Mouse (Mus musculus) testis, adult 2 months (tissue): ENCODE measurements around the gene Gdf11.

Experiments used
- CTCF ChIP-seq: fragments of 200-500 bp; IDR thresholded peaks from 2 replicates; pipeline ENCODE4 v1.5.1; 2012; ENCODE audit warnings: low read depth, mild to moderate bottlenecking, inconsistent platforms, low read length, moderate library complexity; ENCODE audit not compliant: control insufficient read depth, insufficient read depth, insufficient replicate concordance
- POLR2A ChIP-seq: fragments of 200-500 bp; IDR thresholded peaks from 2 replicates; pipeline ENCODE4 v1.6.1; 2012; ENCODE audit warnings: low read depth, mild to moderate bottlenecking, inconsistent platforms, low read length, moderate library complexity; ENCODE audit not compliant: control insufficient read depth

DNA sequence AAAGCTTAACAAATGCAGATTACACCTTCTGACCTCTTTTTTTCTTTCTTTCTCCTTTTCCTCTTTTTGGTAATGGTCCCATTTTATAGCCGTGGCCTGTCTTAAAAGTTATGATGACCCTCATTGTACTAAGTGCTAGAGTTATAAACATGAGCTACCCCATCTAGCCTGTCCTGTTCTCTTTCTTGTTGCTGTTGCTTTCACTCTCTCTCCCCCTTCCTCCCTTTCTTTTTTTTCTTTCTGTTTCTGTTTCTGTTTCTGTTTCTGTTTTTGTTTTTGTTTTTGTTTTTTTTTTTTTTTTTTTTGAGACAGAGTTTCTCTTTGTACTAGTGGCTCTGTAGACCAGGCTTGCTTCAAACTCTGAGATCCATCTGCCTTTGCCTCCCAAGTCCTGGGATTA is 25.0 kb downstream of the Gdf11 start:
- no peak for TF ChIP-seq CTCF
- TF ChIP-seq POLR2A, result no peak
